19 mouse cellular contexts compared by ENCODE assay signal in the genomic region with DNA sequence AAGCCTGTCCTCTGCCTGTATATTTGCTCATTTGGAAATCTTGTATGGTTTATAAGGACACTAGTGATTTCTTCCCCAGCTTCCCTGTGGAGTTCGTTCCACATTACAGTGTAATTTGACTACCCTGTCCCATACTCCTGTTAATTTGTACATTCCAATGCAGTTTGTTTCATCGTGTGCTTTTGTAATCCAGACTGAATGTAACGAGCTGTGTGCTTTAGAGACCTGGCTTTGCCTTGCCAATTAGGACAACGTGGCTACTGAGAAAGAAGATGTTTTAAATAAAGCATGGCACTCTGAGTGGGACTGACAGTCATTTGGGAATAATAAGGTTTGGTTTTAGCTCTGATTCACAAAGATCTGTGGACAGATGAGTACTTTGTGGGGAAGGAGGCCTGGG.
A peak's percentile ranks its signal among the peaks of the same experiment; 100 is the strongest.
DNase-seq lines count a peak whose midpoint lies in the region; ATAC-seq and TF ChIP-seq lines count a peak whose summit lies in the region.
"Had no signal": no experiment of that assay in that cellular context is flagged by ENCODE, and none has a peak within 500 bp of the region (broad histone marks: within the 10 kb centered on the region; RNA-seq: fewer than 3 reads in every experiment).

No protein-coding gene starts in this region.

- peak; percentile 55 for DNase-seq in heart, adult 11 months
- no peak for DNase-seq in heart, adult 2 months
- peak; percentile 46 for DNase-seq in midbrain, embryonic 14.5 days
- DNase-seq in midbrain, embryonic 10.5 days (ENCODE audit: low spot score): no peak
- no peak for DNase-seq in right cerebral cortex, postnatal 14 days
- no peak for DNase-seq in frontal cortex, postnatal 36 days (ENCODE audit: low spot score in 2 of 2)
- DNase-seq: B cell, adult 2 months; cerebellum, adult 11-12 months; heart, adult 18-20 months; kidney, adult 8-10 months; kidney, postnatal 4 days; layer of hippocampus, postnatal 36 days; lung, postnatal 10 days; thymus, postnatal 36 days had no signal

- no peak for TF ChIP-seq CTCF in heart, adult 2 months (IDR thresholded peaks at IDR 0.05)

- H3K4me3 ChIP-seq in heart, adult 2 months: no peak overlapping the region
- H3K4me3 ChIP-seq in midbrain, embryonic 14.5 days (replicated peaks; ENCODE audit: low read depth, low read length): no peak overlapping the region
- no peak overlapping the region for H3K4me3 ChIP-seq in midbrain, embryonic 10.5 days
- H3K4me3 ChIP-seq in forebrain, embryonic 15.5 days: no peak overlapping the region
- H3K4me3 ChIP-seq: erythroblast, embryonic 14.5 days; limb, embryonic 13.5 days; liver, embryonic 15.5 days had no signal

- no peak overlapping the region for H3K4me2 ChIP-seq in midbrain, embryonic 14.5 days (ENCODE audit: low read length)
- no peak overlapping the region for H3K4me2 ChIP-seq in forebrain, embryonic 15.5 days (replicated peaks)
- H3K4me2 ChIP-seq: limb, embryonic 13.5 days; liver, embryonic 15.5 days had no signal

- peaks cover 12% of the 10 kb centered on the region for H3K36me3 ChIP-seq in heart, adult 2 months (ENCODE audit: control insufficient read depth, insufficient read depth, low read length)
- H3K36me3 ChIP-seq in midbrain, embryonic 14.5 days (ENCODE audit: control insufficient read depth, insufficient read depth, low read length): no peaks in the 10 kb centered on the region
- H3K36me3 ChIP-seq in midbrain, embryonic 10.5 days: peaks cover 6% of the 10 kb centered on the region
- H3K36me3 ChIP-seq in forebrain, embryonic 15.5 days: no peaks in the 10 kb centered on the region

- no peaks in the 10 kb centered on the region for H3K9me3 ChIP-seq in midbrain, embryonic 14.5 days (ENCODE audit: control insufficient read depth, low read length)
- H3K9me3 ChIP-seq in midbrain, embryonic 10.5 days (replicated peaks): no peaks in the 10 kb centered on the region
- H3K9me3 ChIP-seq in forebrain, embryonic 15.5 days: no peaks in the 10 kb centered on the region
- H3K9me3 ChIP-seq: limb, embryonic 13.5 days; liver, embryonic 15.5 days had no signal

- H3K4me1 ChIP-seq in heart, adult 2 months (ENCODE audit: control insufficient read depth, insufficient read depth, low read length): peaks cover 11% of the 10 kb centered on the region
- peaks cover 18% of the 10 kb centered on the region for H3K4me1 ChIP-seq in midbrain, embryonic 14.5 days (ENCODE audit: control insufficient read depth, insufficient read depth, low read length)
- peaks cover 20% of the 10 kb centered on the region for H3K4me1 ChIP-seq in midbrain, embryonic 10.5 days
- peaks cover 25% of the 10 kb centered on the region for H3K4me1 ChIP-seq in forebrain, embryonic 15.5 days

- no peaks in the 10 kb centered on the region for H3K27me3 ChIP-seq in heart, adult 2 months (ENCODE audit: control insufficient read depth, insufficient read depth, low read length)
- no peaks in the 10 kb centered on the region for H3K27me3 ChIP-seq in midbrain, embryonic 14.5 days (ENCODE audit: control insufficient read depth, insufficient read depth, low read length)
- no peaks in the 10 kb centered on the region for H3K27me3 ChIP-seq in midbrain, embryonic 10.5 days (ENCODE audit: low read depth, poor library complexity, severe bottlenecking)
- H3K27me3 ChIP-seq in forebrain, embryonic 15.5 days: no peaks in the 10 kb centered on the region
- H3K27me3 ChIP-seq: limb, embryonic 13.5 days; liver, embryonic 15.5 days had no signal

- no peak for TF ChIP-seq EP300 in heart, adult 2 months (IDR thresholded peaks at IDR 0.05; ENCODE audit: insufficient read depth, low read depth, low read length)

- H3K9ac ChIP-seq in heart, adult 2 months (ENCODE audit: low read depth, low read length): no peak overlapping the region
- no peak overlapping the region for H3K9ac ChIP-seq in midbrain, embryonic 14.5 days (replicated peaks; ENCODE audit: low read length)
- no peak overlapping the region for H3K9ac ChIP-seq in forebrain, embryonic 15.5 days (replicated peaks)
- H3K9ac ChIP-seq: limb, embryonic 13.5 days; liver, embryonic 15.5 days had no signal

- no peak for ATAC-seq in midbrain, embryonic 14.5 days (ENCODE audit: low FRiP score, low TSS enrichment)
- ATAC-seq in forebrain, embryonic 15.5 days (replicated peaks): no peak
- ATAC-seq: hindbrain, postnatal 0 days had no signal

- H3K79me2 ChIP-seq in heart, adult 2 months (replicated peaks; ENCODE audit: control insufficient read depth, insufficient read depth, low read length): peaks cover 13% of the 10 kb centered on the region

- 52% methylated on average over 4 of the region's 4 CpGs for WGBS in heart, adult 2 months
- 28% methylated on average over 4 of the region's 4 CpGs for WGBS in midbrain, embryonic 14.5 days
- WGBS in midbrain, embryonic 10.5 days: 52% methylated on average over 4 of the region's 4 CpGs
- WGBS in forebrain, embryonic 15.5 days: 5% methylated on average over 4 of the region's 4 CpGs

- no peak for TF ChIP-seq POLR2A in heart, adult 2 months (IDR thresholded peaks at IDR 0.05; ENCODE audit: insufficient read depth, low read depth, low read length)

- intact Hi-C loops in heart, adult 2 months (cut with DNase I): loop anchor here (2.0 kb wide), 1 partner anchor 14 kb away; no protein-coding TSS in a partner anchor

- H3K27ac ChIP-seq in heart, adult 2 months: no peak overlapping the region
- H3K27ac ChIP-seq in midbrain, embryonic 14.5 days (replicated peaks; ENCODE audit: low read depth, low read length): 0 out of 2 replicates have a peak overlapping the region, but pooled peaks have one; percentile 9
- H3K27ac ChIP-seq in midbrain, embryonic 10.5 days (replicated peaks): no peak overlapping the region
- 0 out of 2 replicates have a peak overlapping the region, but pooled peaks have one; percentile 23 for H3K27ac ChIP-seq in forebrain, embryonic 15.5 days (replicated peaks)
- H3K27ac ChIP-seq: hindbrain, postnatal 0 days; limb, embryonic 13.5 days; liver, embryonic 15.5 days had no signal

Comparison
In these comparisons a context has a peak if more than half of its experiments do, and no peak if none do; other contexts are left out.
1. DNase-seq: peak in heart, adult 11 months (single experiment) and midbrain, embryonic 14.5 days (single experiment); none in heart, adult 2 months (0 of 2), midbrain, embryonic 10.5 days (single experiment), right cerebral cortex, postnatal 14 days (single experiment) and frontal cortex, postnatal 36 days (0 of 2).
2. H3K27ac ChIP-seq: peak in midbrain, embryonic 14.5 days (single experiment) and forebrain, embryonic 15.5 days (single experiment); none in heart, adult 2 months (single experiment) and midbrain, embryonic 10.5 days (single experiment).